Comparison of ENCODE assay signal across 8 mouse cellular contexts in genomic region chr6:72512386-72513070, GRCm38 (mm10). TPM values are rescaled to one million over a fixed set of nuclear protein-coding genes. Genes with fewer than 3 reads are reported as not detected.
DNase-seq lines count a peak whose midpoint lies in the region; ATAC-seq lines count a peak whose summit lies in the region.

No protein-coding gene starts in this region.

- H3K27me3 ChIP-seq in hindbrain, embryonic 11.5 days (ENCODE audit: control insufficient read depth, insufficient read depth, low read length): no peaks in the 10 kb centered on the region

- peak overlapping the region; percentile 26 for H3K4me3 ChIP-seq in hindbrain, embryonic 11.5 days (ENCODE audit: low read depth, low read length)

- ATAC-seq in hindbrain, embryonic 11.5 days (ENCODE audit: low FRiP score): peak; percentile 93

- H3K36me3 ChIP-seq in hindbrain, embryonic 11.5 days (ENCODE audit: control insufficient read depth, insufficient read depth, low read length): no peaks in the 10 kb centered on the region

- H3K4me1 ChIP-seq in hindbrain, embryonic 11.5 days (replicated peaks; ENCODE audit: control insufficient read depth, insufficient read depth, low read length): peaks cover 3% of the 10 kb centered on the region

- peak; percentile 93 for DNase-seq in MN1 (ENCODE audit: low spot score)
- DNase-seq in cerebellum, adult 9-10 months: peak; percentile 85
- DNase-seq in frontal cortex, adult 2 months (ENCODE audit: extremely low spot score in 1 of 2, low spot score in 1 of 2): peak; percentile 77 to 89
- peak; percentile 85 for DNase-seq in hindbrain, embryonic 11.5 days (ENCODE audit: low spot score)
- peak; percentile 93 for DNase-seq in layer of hippocampus, postnatal 14 days (ENCODE audit: low spot score in 2 of 2)
- DNase-seq in lung, postnatal 10 days: peak; percentile 91
- DNase-seq in ovary, postnatal 14 days (ENCODE audit: low spot score): peak; percentile 75
- peak; percentile 64 to 68 for DNase-seq in thymus, postnatal 10 days (ENCODE audit: low spot score in 2 of 2)

- peak overlapping the region; percentile 63 for H3K4me2 ChIP-seq in hindbrain, embryonic 11.5 days (replicated peaks; ENCODE audit: low read depth, low read length)

- no peaks in the 10 kb centered on the region for H3K9me3 ChIP-seq in hindbrain, embryonic 11.5 days (ENCODE audit: control insufficient read depth, low read length)

- H3K27ac ChIP-seq in hindbrain, embryonic 11.5 days (ENCODE audit: low read depth, low read length): peak overlapping the region; percentile 85

- WGBS in hindbrain, embryonic 11.5 days: 9% methylated on average over 32 of the region's 33 CpGs

- peak overlapping the region; percentile 72 for H3K9ac ChIP-seq in hindbrain, embryonic 11.5 days (ENCODE audit: low read depth, low read length)

RNA-seq across cellular contexts. Expression of gene Sh2d6, which starts 9.0 kb away (rescaled TPM):
- polyA plus RNA-seq in frontal cortex, adult 2 months (2012; rRNA removed): 1.8 and 2.3 TPM in 2 replicates
- 0.45 and 0.66 TPM in 2 replicates for polyA plus RNA-seq in hindbrain, embryonic 11.5 days (2014; fragmentation: Nextera tagmentation; extraction: Ambion mirVana)
- total RNA-seq in layer of hippocampus, postnatal 14 days (2021): under 1 TPM; 0.41 to 0.83 TPM

RNA-seq across cellular contexts. Expression of gene Capg, which starts 31.7 kb away (rescaled TPM):
- 3.5 and 4.7 TPM in 2 replicates for polyA plus RNA-seq in frontal cortex, adult 2 months (2012; rRNA removed)
- 10.4 TPM in 2 replicates for polyA plus RNA-seq in hindbrain, embryonic 11.5 days (2014; fragmentation: Nextera tagmentation; extraction: Ambion mirVana)
- 1 to 10 TPM; 3.0 to 3.6 TPM for total RNA-seq in layer of hippocampus, postnatal 14 days (2021)

Comparison
In these comparisons a context has a peak if more than half of its experiments do, and no peak if none do; other contexts are left out.
1. Peak in every context shown above with its lines: DNase-seq, ATAC-seq, H3K4me3 ChIP-seq and H3K27ac ChIP-seq.